Mouse (Mus musculus) erythroblast, embryonic 14.5 days (primary cell): ENCODE results near the gene Lrrc20.

Experiments used
- GATA1 ChIP-seq: IDR thresholded peaks from 2 replicates; pipeline ENCODE4 v1.6.1; 2012; ENCODE audit warnings: low read length, inconsistent platforms, mixed read lengths
- TAL1 ChIP-seq: IDR thresholded peaks from 3 replicates; pipeline ENCODE4 v1.6.1; 2012; ENCODE audit warnings: low read length, inconsistent platforms, mixed read lengths

DNA sequence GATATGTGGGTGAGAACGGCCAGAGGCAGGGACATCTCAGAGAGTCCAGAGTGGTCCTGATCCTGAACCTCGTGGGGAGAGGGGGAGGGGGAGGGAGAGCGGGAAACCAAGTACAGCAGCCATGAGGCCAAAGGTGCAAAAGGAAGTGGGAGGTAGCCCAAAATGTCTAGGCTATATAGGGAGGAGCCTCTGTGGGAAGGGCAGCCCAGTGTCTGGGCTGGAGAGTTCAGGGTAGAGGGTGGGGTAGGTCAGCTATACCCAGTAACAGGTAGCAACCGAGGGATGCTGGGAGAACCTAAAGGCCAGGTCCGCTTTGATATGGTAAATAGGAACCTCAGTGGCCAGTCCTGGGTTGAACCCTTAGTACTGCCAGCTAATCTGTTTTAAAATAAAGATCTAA is 149.2 kb downstream of the Lrrc20 start:
- TF ChIP-seq GATA1 (no peak), TAL1 (no peak)
